Mouse (Mus musculus) ES-CJ7 (cell line): ENCODE measurements at regions not wholly inside any gene's neighbourhood (a gene's known extent, or its start where the extent isn't known, plus 50 kb on each side); places are given as distances from the start of the nearest gene placed in this dataset.

Experiments used
- DNase-seq: peaks from one replicate; pipeline ENCODE4 v3.0.0; 2011; ENCODE audit warnings: low read depth, low spot score

DNA sequence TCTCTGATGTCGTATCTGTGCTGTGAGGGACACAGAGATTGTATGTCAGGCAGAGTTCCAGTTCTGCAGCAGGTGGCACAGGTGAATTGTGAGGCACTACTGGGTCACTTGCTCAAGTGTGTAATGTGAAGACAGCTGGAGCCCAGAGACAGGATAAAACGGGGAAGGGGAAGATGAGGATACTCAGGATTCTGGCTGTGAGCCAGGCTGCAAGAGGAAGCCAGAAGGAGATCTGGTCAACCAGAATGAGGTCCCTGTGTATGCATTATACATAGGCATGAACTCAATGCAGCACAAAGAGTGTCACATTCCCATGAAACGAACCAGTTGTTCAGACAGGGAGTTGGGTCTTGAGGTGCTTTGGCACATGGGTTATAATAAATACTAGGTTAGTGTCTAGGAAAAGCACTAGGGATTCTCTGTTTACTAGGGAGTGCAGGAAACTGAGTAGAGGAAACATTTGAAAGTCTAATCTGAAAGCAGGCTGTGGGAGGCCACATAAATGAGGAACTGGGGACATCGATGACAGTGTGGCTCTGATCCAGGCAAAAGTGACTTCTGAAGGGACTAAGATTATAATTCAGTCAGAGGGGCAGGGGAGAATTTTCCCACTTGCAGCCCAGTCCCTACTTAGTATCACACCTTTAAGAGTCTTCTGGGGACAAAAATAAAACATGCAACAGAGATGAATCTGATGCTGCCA lies 109.9 kb upstream of the Rxfp2 start:
- no peak for DNase-seq

GRCm38 (mm10) chr5:149909108-149909739 lies 109.3 kb upstream of the Rxfp2 start:
- no peak for DNase-seq

DNA sequence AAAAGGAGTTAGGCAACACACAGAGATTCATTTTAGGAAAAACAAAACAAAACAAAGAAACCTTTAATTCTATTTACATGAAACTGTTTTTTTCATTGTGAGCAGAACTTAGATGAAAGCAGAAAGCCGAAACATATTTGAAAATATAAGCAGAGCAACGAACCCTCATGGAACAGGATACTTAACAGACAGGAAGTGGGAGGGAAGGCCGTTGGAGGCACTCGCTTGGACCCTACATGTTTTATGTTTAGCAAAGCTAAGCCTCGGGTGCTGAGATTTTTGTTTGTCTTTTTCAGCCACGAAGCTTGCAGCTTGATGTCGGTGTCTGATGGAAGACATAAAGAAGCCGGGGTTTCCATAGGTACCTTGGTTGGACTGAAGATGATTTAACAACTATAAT lies 108.5 kb upstream of the Rxfp2 start:
- DNase-seq = no peak

GRCm38 (mm10) chr5:149911968-149912367 lies 106.5 kb upstream of the Rxfp2 start:
- DNase-seq = peak; percentile 56

GRCm38 (mm10) chr5:149915761-149916160 lies 102.7 kb upstream of the Rxfp2 start:
- DNase-seq = no peak

GRCm38 (mm10) chr5:149917374-149917773 lies 101.1 kb upstream of the Rxfp2 start:
- DNase-seq = peak; percentile 24

DNA sequence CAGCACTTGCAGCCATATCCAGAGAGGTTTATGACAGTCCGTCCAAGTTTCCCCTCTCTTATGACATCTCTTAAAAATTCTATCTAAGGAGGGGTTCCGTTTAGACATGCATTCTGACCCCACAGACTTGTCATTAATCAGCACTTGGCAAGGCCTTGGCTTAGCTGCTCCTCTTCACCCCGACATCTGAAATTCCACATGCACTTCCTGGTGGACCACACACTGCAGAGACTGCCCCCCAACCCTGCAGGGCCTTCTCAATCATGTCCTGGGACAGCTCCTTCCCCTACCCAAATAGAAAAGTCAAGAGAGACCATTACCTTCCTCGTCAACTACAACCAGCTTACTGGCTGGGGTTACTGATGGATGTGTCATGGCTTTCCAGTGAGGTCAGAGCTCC lies 99.4 kb upstream of the Rxfp2 start:
- no peak for DNase-seq

DNA sequence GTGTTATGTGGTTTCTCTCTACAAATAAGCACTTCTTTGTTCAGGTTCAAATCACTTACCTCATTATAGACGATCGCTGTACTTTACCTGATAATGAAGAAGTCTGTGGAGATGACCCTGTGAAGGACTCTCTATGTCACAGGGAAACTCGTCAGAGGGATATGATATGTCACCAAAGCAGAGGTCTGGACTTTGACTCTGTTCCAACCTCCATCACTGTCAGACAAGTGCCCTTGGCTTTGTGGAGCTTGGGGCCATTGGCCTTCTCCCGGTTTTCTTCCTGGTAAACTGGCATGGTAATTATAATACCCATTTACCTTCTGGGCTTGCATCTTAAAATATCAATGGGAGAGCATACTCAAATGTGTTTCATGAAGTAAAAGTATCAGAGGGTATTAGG lies 98.1 kb upstream of the Rxfp2 start:
- DNase-seq = no peak

DNA sequence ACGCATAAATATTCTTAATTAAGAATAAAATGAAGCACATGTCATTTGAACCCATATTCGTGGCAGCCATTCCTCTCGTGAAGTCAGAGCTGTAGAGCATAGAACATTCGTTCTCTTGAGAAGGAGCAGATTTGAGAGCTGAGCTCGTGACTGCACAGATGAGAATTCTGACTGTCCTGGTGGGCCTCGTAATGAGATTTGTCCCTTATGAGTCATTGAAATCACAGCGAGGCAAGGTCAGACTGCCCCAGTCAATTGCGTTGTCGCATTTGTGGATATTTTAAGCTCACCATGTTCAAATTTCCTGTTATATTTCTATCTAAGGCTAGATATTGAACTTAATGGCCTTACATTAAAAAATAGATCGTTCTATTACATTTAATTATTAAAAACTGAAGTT lies 94.0 kb upstream of the Rxfp2 start:
- DNase-seq = no peak

DNA sequence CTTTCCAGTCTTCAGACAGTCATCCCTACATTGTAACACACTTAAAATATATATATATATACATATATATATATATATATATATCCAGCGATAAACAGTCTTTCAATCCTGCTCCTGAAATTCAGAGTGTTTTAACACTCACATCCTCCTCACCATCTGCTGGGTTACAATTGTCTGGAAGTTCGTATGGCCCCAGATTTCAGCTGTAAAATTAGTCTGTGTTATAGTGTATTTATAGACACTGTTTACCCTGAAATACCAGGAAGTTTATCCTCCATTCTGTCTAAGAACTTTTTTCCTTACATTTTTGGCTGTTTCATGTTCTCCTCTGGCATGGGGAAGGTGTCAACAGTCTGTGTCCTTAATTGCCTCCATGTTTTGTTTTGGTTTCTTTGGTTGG lies 91.7 kb upstream of the Rxfp2 start:
- DNase-seq = no peak

DNA sequence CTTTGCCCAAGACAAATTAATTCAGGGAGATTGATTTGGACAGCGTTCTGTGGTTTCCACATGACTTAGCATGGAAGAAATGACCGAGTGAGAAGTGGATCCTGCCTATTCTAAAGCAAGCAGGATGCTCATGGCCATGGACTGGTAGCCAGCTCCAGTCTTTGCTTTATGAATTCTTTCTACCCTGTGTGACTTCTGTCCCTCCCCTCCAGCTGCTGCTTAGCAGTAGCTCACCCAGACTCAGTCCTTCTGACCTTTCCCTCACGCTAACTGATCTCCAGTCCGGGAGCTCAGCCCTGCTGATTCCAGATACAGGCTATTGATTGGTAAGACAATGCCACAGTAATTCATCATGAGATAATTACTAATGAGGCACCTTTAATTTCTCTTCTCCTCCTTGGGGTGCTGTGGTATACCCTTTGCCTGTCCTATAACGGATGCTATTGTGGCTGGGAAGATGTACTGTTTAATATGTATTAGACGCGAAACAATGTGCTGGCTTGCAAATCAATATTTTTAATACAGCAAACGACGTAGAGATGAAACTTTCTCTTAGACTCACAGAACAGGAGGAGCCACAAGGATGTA lies 86.8 kb upstream of the Rxfp2 start:
- DNase-seq = no peak

DNA sequence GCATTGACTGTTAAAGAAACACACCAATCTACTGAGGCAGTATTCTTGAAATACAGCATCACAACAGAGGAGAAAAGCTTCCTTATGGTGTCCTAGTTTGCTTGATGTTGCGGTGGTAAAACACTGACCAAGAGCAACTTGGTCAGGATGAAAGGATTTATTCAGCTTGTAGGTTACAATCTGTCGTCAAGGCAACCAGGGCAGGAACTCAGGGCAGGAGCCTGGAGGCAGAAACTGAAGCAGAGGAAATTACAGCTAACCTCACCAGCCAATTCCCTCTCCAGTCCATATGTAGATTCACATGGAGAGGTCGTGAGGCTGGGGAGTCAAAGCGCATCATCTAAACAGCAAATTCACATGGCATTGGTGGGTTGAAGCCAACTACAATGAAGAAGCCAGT lies 86.3 kb upstream of the Rxfp2 start:
- DNase-seq = peak; percentile 10

- no peak for DNase-seq
These were observed 72.8 kb upstream of the Rxfp2 start for GRCm38 (mm10) chr5:149945651-149946050.

GRCm38 (mm10) chr5:149947491-149947890 lies 71.0 kb upstream of the Rxfp2 start:
- no peak for DNase-seq

DNA sequence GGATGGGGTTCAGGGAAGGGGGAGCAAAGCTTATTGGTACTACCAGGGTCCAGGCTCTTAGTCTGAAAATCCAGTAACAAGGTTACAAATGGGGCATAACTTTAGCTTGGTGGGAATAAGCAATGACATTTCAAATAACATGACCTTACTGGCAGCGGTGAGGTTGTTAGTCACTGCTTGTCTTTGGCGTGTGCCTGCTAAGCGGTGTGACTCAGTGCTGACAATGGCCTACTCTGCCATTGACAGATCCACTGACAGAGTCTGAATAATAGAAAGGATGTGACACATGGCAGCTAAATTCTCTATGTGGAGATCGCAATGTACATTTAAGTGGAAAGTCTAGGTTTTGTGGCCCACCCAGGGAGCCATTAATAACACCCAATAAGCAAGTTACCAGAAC lies 61.5 kb upstream of the Rxfp2 start:
- no peak for DNase-seq

- no peak for DNase-seq
These were observed 57.3 kb upstream of the Rxfp2 start for GRCm38 (mm10) chr5:149961178-149961577.

GRCm38 (mm10) chr5:149964748-149965147 lies 53.7 kb upstream of the Rxfp2 start:
- peak; percentile 47 for DNase-seq
